Mouse (Mus musculus) myocyte (in vitro differentiated cells): Measurements from ENCODE around the gene Preb.
A peak's percentile ranks its signal among the peaks of the same experiment; 100 is the strongest.

Experiments used
- CEBPB ChIP-seq: IDR thresholded peaks from 2 replicates; pipeline ENCODE4 v1.6.1; 2011; ENCODE audit warnings: mild to moderate bottlenecking, moderate library complexity; ENCODE audit not compliant: poor library complexity, insufficient read depth, severe bottlenecking
- E2F4 ChIP-seq: IDR thresholded peaks from one replicate; pipeline ENCODE4 v1.6.1; 2011; ENCODE audit warnings: mild to moderate bottlenecking, control low read depth, moderate library complexity; ENCODE audit not compliant: insufficient read depth
- MAX ChIP-seq: IDR thresholded peaks from one replicate; pipeline ENCODE4 v1.6.1; 2011; ENCODE audit warnings: low read depth, mild to moderate bottlenecking, control low read depth
- MYOD1 ChIP-seq, 3 experiments: IDR thresholded peaks; one replicate each; pipeline ENCODE4 v1.6.1; 2011; ENCODE audit warnings: control low read depth in 2 of 3, low read depth in 2 of 3, mild to moderate bottlenecking in 2 of 3, moderate library complexity in 1 of 3; ENCODE audit not compliant: insufficient read length in 2 of 3, control insufficient read depth in 1 of 3
- MYOG ChIP-seq, 3 experiments: IDR thresholded peaks; one replicate each; pipeline ENCODE4 v1.6.1; 2011; ENCODE audit warnings: control low read depth in 2 of 3, low read depth in 2 of 3, mild to moderate bottlenecking in 2 of 3; ENCODE audit not compliant: insufficient read length in 2 of 3, control insufficient read depth in 1 of 3, insufficient read depth in 1 of 3
- POLR2A ChIP-seq: IDR thresholded peaks from one replicate; pipeline ENCODE4 v1.6.1; 2011; ENCODE audit warnings: low read depth, mild to moderate bottlenecking, control low read depth, moderate library complexity; ENCODE audit not compliant: insufficient read length
- POLR2AphosphoS2 ChIP-seq: IDR thresholded peaks from one replicate; pipeline ENCODE4 v1.6.1; 2011; ENCODE audit warnings: low read depth, control low read depth; ENCODE audit not compliant: insufficient read length
- REST ChIP-seq: IDR thresholded peaks from one replicate; pipeline ENCODE4 v1.6.1; 2011; ENCODE audit warnings: mild to moderate bottlenecking, control low read depth, moderate library complexity; ENCODE audit not compliant: insufficient read depth, insufficient read length
- SRF ChIP-seq: IDR thresholded peaks from one replicate; pipeline ENCODE4 v1.6.1; 2011; ENCODE audit warnings: low read depth; ENCODE audit not compliant: control insufficient read depth, insufficient read length
- TCF12 ChIP-seq: IDR thresholded peaks from one replicate; pipeline ENCODE4 v1.6.1; 2011; ENCODE audit warnings: mild to moderate bottlenecking, control low read depth; ENCODE audit not compliant: poor library complexity, insufficient read depth, severe bottlenecking
- TCF3 ChIP-seq: IDR thresholded peaks from one replicate; pipeline ENCODE4 v1.6.1; 2011; ENCODE audit warnings: low read depth, control low read depth; ENCODE audit not compliant: insufficient read length
- USF1 ChIP-seq: IDR thresholded peaks from one replicate; pipeline ENCODE4 v1.6.1; 2011; ENCODE audit warnings: low read depth, mild to moderate bottlenecking, control low read depth, moderate library complexity

GRCm38 (mm10) chr5:30959198-30959854, 835 bp downstream of the Preb start:
- TF ChIP-seq POLR2A (peak; percentile 33), MYOD1 (IDR thresholded peaks at IDR 0.05; ENCODE audit: control insufficient read depth in 1 of 3, insufficient read length in 2 of 3, low read depth in 2 of 3) (no peak), USF1 (no peak), REST (no peak), TCF3 (no peak), CEBPB (no peak), MYOG (IDR thresholded peaks at IDR 0.05; ENCODE audit: control insufficient read depth in 1 of 3, insufficient read depth in 1 of 3, insufficient read length in 2 of 3, low read depth in 2 of 3) (no peak), E2F4 (no peak), TCF12 (no peak), MAX (no peak), POLR2AphosphoS2 (no peak), SRF (no peak)
